Mouse (Mus musculus) liver, embryonic 16.5 days (tissue): ENCODE data around the gene Hmga1. TPM values are rescaled to one million over a fixed set of nuclear protein-coding genes. Genes with fewer than 3 reads are reported as not detected.

Experiments used
- ATAC-seq: fragments of 200-750 bp; cut with Nextera tagmentation; 2 replicates; pipeline ENCODE4 v1.8.0; 2017; ENCODE audit warnings: low read depth, mild to moderate bottlenecking, moderate number of reproducible peaks, moderate library complexity
- H3K27ac ChIP-seq: fragments of 300-500 bp; sonication (generic); 2 replicates; pipeline ENCODE4 v1.5.1; 2014; ENCODE audit warnings: mild to moderate bottlenecking, low read length
- H3K27me3 ChIP-seq: fragments of 300-500 bp; sonication (generic); 2 replicates; pipeline ENCODE4 v1.6.1; 2014; ENCODE audit warnings: low read depth, low read length, mixed read lengths; ENCODE audit not compliant: control insufficient read depth, insufficient read depth
- H3K36me3 ChIP-seq: fragments of 300-500 bp; sonication (generic); 2 replicates; pipeline ENCODE4 v1.6.1; 2014; ENCODE audit warnings: mild to moderate bottlenecking; ENCODE audit not compliant: control insufficient read depth, insufficient read depth
- H3K4me1 ChIP-seq: fragments of 300-500 bp; sonication (generic); 2 replicates; pipeline ENCODE4 v1.6.1; 2014; ENCODE audit warnings: low read depth, low read length, mixed read lengths; ENCODE audit not compliant: control insufficient read depth
- H3K4me2 ChIP-seq: fragments of 300-500 bp; sonication (generic); 2 replicates; pipeline ENCODE4 v1.6.1; 2014; ENCODE audit warnings: low read depth, low read length, mixed read lengths
- H3K4me3 ChIP-seq: fragments of 300-500 bp; sonication (generic); 2 replicates; pipeline ENCODE4 v1.5.1; 2014; ENCODE audit warnings: low read depth, mild to moderate bottlenecking, low read length
- H3K9ac ChIP-seq: fragments of 300-500 bp; sonication (generic); 2 replicates; pipeline ENCODE4 v1.6.1; 2014; ENCODE audit warnings: low read depth, low read length
- H3K9me3 ChIP-seq: fragments of 300-500 bp; sonication (generic); replicated peaks from 2 replicates; pipeline ENCODE4 v1.6.1; 2016; ENCODE audit warnings: low read length; ENCODE audit not compliant: control insufficient read depth
- WGBS: fragments of 180-500 bp; shearing (Covaris S2); extraction: QIAGEN DNeasy Blood & Tissue Kit; methylation state at CpG from one replicate; pipeline ENCODE4 v1.1.7; 2014; ENCODE audit not compliant: insufficient replicate concordance; 5-methylcytosine and 5-hydroxymethylcytosine counted together
- polyA plus RNA-seq: library from polyadenylated mRNA; unstranded; fragments of >200 nt; fragmentation: Nextera tagmentation; extraction: Ambion mirVana; gene quantifications from 2 replicates; pipeline ENCODE4 v1.2.1, GENCODE M21; 2015

The Hmga1 gene
- polyA plus RNA-seq, 1 experiment from 2014 or later, result 104 TPM

GRCm38 (mm10) chr17:27588231-27588630, 31.9 kb downstream of the Hmga1 start:
- Histone ChIP-seq H3K27me3 (no peaks in the 10 kb centered on the region), H3K27ac (no peak overlapping the region), H3K4me3 (no peak overlapping the region), H3K4me2 (no peak overlapping the region), H3K9ac (no peak overlapping the region), H3K9me3 (no peaks in the 10 kb centered on the region), H3K4me1 (peaks cover 26% of the 10 kb centered on the region), H3K36me3 (peaks cover 7% of the 10 kb centered on the region; the same call in 1 of the 2 replicates)
- ATAC-seq, result no peak
- 14% methylated on average over 8 of the region's 8 CpGs for WGBS

- Histone ChIP-seq H3K9ac (no peak overlapping the region), H3K27ac (no peak overlapping the region), H3K4me1 (peaks cover 19% of the 10 kb centered on the region), H3K9me3 (no peaks in the 10 kb centered on the region), H3K36me3 (peaks cover 7% of the 10 kb centered on the region), H3K4me3 (no peak overlapping the region), H3K27me3 (no peaks in the 10 kb centered on the region), H3K4me2 (no peak overlapping the region)
- ATAC-seq, result no peak
- WGBS, result 71% methylated on average over 12 of the region's 12 CpGs
These were observed 35.7 kb downstream of the Hmga1 start for GRCm38 (mm10) chr17:27591826-27592564.

- peaks cover 17% of the 10 kb centered on the region for H3K4me1 ChIP-seq
- no peaks in the 10 kb centered on the region for H3K9me3 ChIP-seq
- no peak overlapping the region for H3K9ac ChIP-seq
- H3K4me3 ChIP-seq, result no peak overlapping the region
- ATAC-seq, result no peak
- H3K36me3 ChIP-seq, result peaks cover 7% of the 10 kb centered on the region
- no peak overlapping the region for H3K4me2 ChIP-seq
- no peaks in the 10 kb centered on the region for H3K27me3 ChIP-seq
- H3K27ac ChIP-seq, result no peak overlapping the region
- 79% methylated on average over 7 of the region's 7 CpGs for WGBS
These were observed 36.2 kb downstream of the Hmga1 start for GRCm38 (mm10) chr17:27592565-27592910.

GRCm38 (mm10) chr17:27595659-27596375, 39.5 kb downstream of the Hmga1 start:
- no peaks in the 10 kb centered on the region for H3K4me1 ChIP-seq
- H3K9ac ChIP-seq, result no peak overlapping the region
- no peak overlapping the region for H3K4me3 ChIP-seq
- no peak overlapping the region for H3K4me2 ChIP-seq
- no peak overlapping the region for H3K27ac ChIP-seq
- H3K9me3 ChIP-seq, result no peaks in the 10 kb centered on the region
- WGBS, result 80% methylated on average over 15 of the region's 15 CpGs
- H3K36me3 ChIP-seq, result peaks cover 7% of the 10 kb centered on the region
- ATAC-seq, result no peak
- no peaks in the 10 kb centered on the region for H3K27me3 ChIP-seq

GRCm38 (mm10) chr17:27596376-27597190, 40.3 kb downstream of the Hmga1 start:
- Histone ChIP-seq H3K4me3 (no peak overlapping the region), H3K9ac (no peak overlapping the region), H3K4me1 (no peaks in the 10 kb centered on the region), H3K9me3 (no peaks in the 10 kb centered on the region), H3K27me3 (no peaks in the 10 kb centered on the region), H3K27ac (no peak overlapping the region), H3K4me2 (no peak overlapping the region), H3K36me3 (peaks cover 7% of the 10 kb centered on the region)
- no peak for ATAC-seq
- WGBS, result 82% methylated on average over 21 of the region's 21 CpGs

GRCm38 (mm10) chr17:27600286-27600685, 44.0 kb downstream of the Hmga1 start:
- H3K27me3 ChIP-seq, result no peaks in the 10 kb centered on the region
- H3K9me3 ChIP-seq, result no peaks in the 10 kb centered on the region
- H3K4me3 ChIP-seq, result no peak overlapping the region
- H3K4me1 ChIP-seq, result peaks cover 20% of the 10 kb centered on the region
- 77% methylated on average over 3 of the region's 3 CpGs for WGBS
- no peak overlapping the region for H3K4me2 ChIP-seq
- ATAC-seq, result no peak
- H3K9ac ChIP-seq, result no peak overlapping the region
- H3K36me3 ChIP-seq, result no peaks in the 10 kb centered on the region
- no peak overlapping the region for H3K27ac ChIP-seq

GRCm38 (mm10) chr17:27600869-27601268, 44.6 kb downstream of the Hmga1 start:
- H3K4me2 ChIP-seq, result no peak overlapping the region
- 67% methylated on average over 5 of the region's 5 CpGs for WGBS
- H3K9ac ChIP-seq, result no peak overlapping the region
- no peaks in the 10 kb centered on the region for H3K9me3 ChIP-seq
- no peak overlapping the region for H3K4me3 ChIP-seq
- H3K27me3 ChIP-seq, result no peaks in the 10 kb centered on the region
- no peak overlapping the region for H3K27ac ChIP-seq
- no peak for ATAC-seq
- no peaks in the 10 kb centered on the region for H3K36me3 ChIP-seq
- H3K4me1 ChIP-seq, result peaks cover 20% of the 10 kb centered on the region

GRCm38 (mm10) chr17:27603036-27603435, 46.7 kb downstream of the Hmga1 start:
- no peak overlapping the region for H3K27ac ChIP-seq
- H3K4me2 ChIP-seq, result no peak overlapping the region
- ATAC-seq, result no peak
- H3K9ac ChIP-seq, result no peak overlapping the region
- H3K36me3 ChIP-seq, result no peaks in the 10 kb centered on the region
- H3K27me3 ChIP-seq, result no peaks in the 10 kb centered on the region
- peaks cover 20% of the 10 kb centered on the region for H3K4me1 ChIP-seq
- WGBS, result 62% methylated on average over 2 of the region's 2 CpGs
- H3K4me3 ChIP-seq, result no peak overlapping the region
- no peaks in the 10 kb centered on the region for H3K9me3 ChIP-seq
